31 mouse cellular contexts compared by ENCODE assay signal in the genomic region with DNA sequence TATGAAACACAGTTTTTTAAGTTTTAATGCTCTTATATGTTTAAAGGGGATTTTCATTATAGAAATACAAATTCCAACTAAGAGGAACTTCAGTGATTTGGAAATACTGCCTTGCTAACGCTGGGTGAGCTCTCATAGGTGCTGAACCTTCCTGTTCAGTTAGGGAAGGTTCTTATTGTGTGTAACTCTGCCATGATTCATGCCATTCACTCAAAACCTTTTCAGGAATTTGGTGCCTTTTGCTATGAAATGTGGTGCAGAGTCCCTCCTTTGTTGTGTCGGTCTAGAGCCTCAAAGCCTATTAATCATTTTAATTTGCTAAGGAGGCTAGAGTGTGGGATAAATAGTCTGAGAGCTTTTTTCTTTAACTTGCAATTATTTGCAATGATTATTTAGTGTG.
"Had no signal": no experiment of that assay in that cellular context is flagged by ENCODE, and none has a peak within 500 bp of the region (broad histone marks: within the 10 kb centered on the region; RNA-seq: fewer than 3 reads in every experiment).

No protein-coding gene starts in this region.

- H3K4me3 ChIP-seq: limb, embryonic 10.5 days; limb, embryonic 12.5 days; limb, embryonic 13.5 days; limb, embryonic 15.5 days; liver, embryonic 12.5 days; liver, embryonic 13.5 days; liver, embryonic 15.5 days; lung, embryonic 15.5 days; megakaryocyte, embryonic 14.5 days; midbrain, embryonic 10.5 days; midbrain, embryonic 12.5 days; midbrain, embryonic 13.5 days; midbrain, embryonic 15.5 days; myocyte had no signal

- H3K36me3 ChIP-seq: limb, embryonic 10.5 days; limb, embryonic 12.5 days; limb, embryonic 13.5 days; limb, embryonic 15.5 days; liver, embryonic 12.5 days; liver, embryonic 13.5 days; liver, embryonic 15.5 days; lung, embryonic 15.5 days; midbrain, embryonic 10.5 days; midbrain, embryonic 12.5 days; midbrain, embryonic 13.5 days; midbrain, embryonic 15.5 days had no signal

- H3K27me3 ChIP-seq: limb, embryonic 12.5 days; limb, embryonic 13.5 days; limb, embryonic 15.5 days; liver, embryonic 12.5 days; liver, embryonic 13.5 days; liver, embryonic 15.5 days; lung, embryonic 15.5 days; megakaryocyte, embryonic 14.5 days; midbrain, embryonic 12.5 days; midbrain, embryonic 13.5 days; midbrain, embryonic 15.5 days had no signal

- H3K9me3 ChIP-seq: limb, embryonic 10.5 days; limb, embryonic 12.5 days; limb, embryonic 13.5 days; limb, embryonic 15.5 days; liver, embryonic 12.5 days; liver, embryonic 13.5 days; liver, embryonic 15.5 days; lung, embryonic 15.5 days; megakaryocyte, embryonic 14.5 days; midbrain, embryonic 10.5 days; midbrain, embryonic 12.5 days; midbrain, embryonic 13.5 days; midbrain, embryonic 15.5 days had no signal

- DNase-seq: left cerebral cortex, postnatal 4 days; liver; liver, embryonic 13.5 days; liver, postnatal 0 days; lung, adult 18-20 months; lung, adult 2 months; lung, embryonic 14.5 days; lung, postnatal 10 days; lung, postnatal 14 days; lung, postnatal 36 days; lung, postnatal 4 days; midbrain, embryonic 14.5 days had no signal

- H3K4me1 ChIP-seq: limb, embryonic 10.5 days; limb, embryonic 12.5 days; limb, embryonic 13.5 days; limb, embryonic 15.5 days; liver, embryonic 12.5 days; liver, embryonic 13.5 days; liver, embryonic 15.5 days; lung, embryonic 15.5 days; megakaryocyte, embryonic 14.5 days; midbrain, embryonic 10.5 days; midbrain, embryonic 12.5 days; midbrain, embryonic 13.5 days; midbrain, embryonic 15.5 days had no signal

- H3K4me2 ChIP-seq: limb, embryonic 12.5 days; limb, embryonic 13.5 days; limb, embryonic 15.5 days; liver, embryonic 11.5 days; liver, embryonic 12.5 days; liver, embryonic 13.5 days; liver, embryonic 15.5 days; lung, embryonic 14.5 days; lung, embryonic 15.5 days; midbrain, embryonic 11.5 days; midbrain, embryonic 12.5 days; midbrain, embryonic 13.5 days; midbrain, embryonic 15.5 days had no signal

- ATAC-seq: liver, embryonic 12.5 days; liver, postnatal 0 days; lung, postnatal 0 days; midbrain, embryonic 13.5 days; midbrain, embryonic 15.5 days; midbrain, embryonic 16.5 days had no signal

- H3K9ac ChIP-seq: limb, embryonic 12.5 days; limb, embryonic 13.5 days; limb, embryonic 15.5 days; liver, embryonic 12.5 days; liver, embryonic 13.5 days; liver, embryonic 14.5 days; liver, embryonic 15.5 days; liver, postnatal 0 days; lung, embryonic 14.5 days; lung, embryonic 15.5 days; midbrain, embryonic 12.5 days; midbrain, embryonic 13.5 days; midbrain, embryonic 15.5 days had no signal

- H3K27ac ChIP-seq: limb, embryonic 10.5 days; limb, embryonic 12.5 days; limb, embryonic 13.5 days; limb, embryonic 15.5 days; liver, embryonic 12.5 days; liver, embryonic 13.5 days; liver, embryonic 14.5 days; liver, embryonic 15.5 days; lung, embryonic 15.5 days; macrophage; midbrain, embryonic 10.5 days; midbrain, embryonic 12.5 days; midbrain, embryonic 13.5 days; midbrain, embryonic 15.5 days had no signal
